Mouse (Mus musculus): ENCODE data around the gene Gm2035. TPM values are rescaled to one million over a fixed set of nuclear protein-coding genes. Genes with fewer than 3 reads are reported as not detected.
"Not testable (repeated sequence)": the region's sequence is repeated elsewhere in the genome, so short reads cannot be mapped to it uniquely, and the experiment has no call there.

Gene Gm2035
- polyA plus RNA-seq (2011; ENCODE audit: insufficient read length, low read depth, missing spikeins): not detected in 2 replicates

- H3K27ac ChIP-seq (ENCODE audit: insufficient read depth, low read length); H3K4me1 ChIP-seq (ENCODE audit: control insufficient read depth, insufficient read depth, low read length); H3K4me3 ChIP-seq (ENCODE audit: insufficient read depth, low read length): not testable (repeated sequence)
Measured at GRCm38 (mm10) chr12:87919721-87920120, at the start of gene Gm2035. Gene Gm2035 (minus strand): TSS chr12:87919857.

GRCm38 (mm10) chr12:87953780-87954179, 34.1 kb upstream of the Gm2035 start, which contains the start of gene Gm2042:
Gene Gm2042 (plus strand): TSS chr12:87954080.
- not testable (repeated sequence) for H3K4me1 ChIP-seq (ENCODE audit: control insufficient read depth, insufficient read depth, low read length); H3K27ac ChIP-seq (ENCODE audit: insufficient read depth, low read length); H3K4me3 ChIP-seq (ENCODE audit: insufficient read depth, low read length)

GRCm38 (mm10) chr12:87895070-87895469, 24.6 kb downstream of the Gm2035 start, which contains the start of gene Gm2022:
Gene Gm2022 (plus strand): TSS chr12:87895370.
- H3K4me1 ChIP-seq (ENCODE audit: control insufficient read depth, insufficient read depth, low read length); H3K27ac ChIP-seq (ENCODE audit: insufficient read depth, low read length); H3K4me3 ChIP-seq (ENCODE audit: insufficient read depth, low read length): not testable (repeated sequence)

- H3K27ac ChIP-seq (ENCODE audit: insufficient read depth, low read length); H3K4me3 ChIP-seq (ENCODE audit: insufficient read depth, low read length); H3K4me1 ChIP-seq (ENCODE audit: control insufficient read depth, insufficient read depth, low read length): not testable (repeated sequence)
Measured at GRCm38 (mm10) chr12:87873772-87874171, 45.9 kb downstream of the Gm2035 start, which contains the start of gene Gm2016. Gene Gm2016 (plus strand): TSS chr12:87874072.

Other genes with a start within 250 kb of the Gm2035 start
- gene Gm21319, start 144.1 kb downstream of the Gm2035 start, polyA plus RNA-seq (2011; ENCODE audit: insufficient read length, low read depth, missing spikeins): not detected in 2 replicates
- not detected in 2 replicates for gene Gm21936, start 124.3 kb downstream of the Gm2035 start, polyA plus RNA-seq (2011; ENCODE audit: insufficient read length, low read depth, missing spikeins)
- gene BB287469, start 103.3 kb downstream of the Gm2035 start, polyA plus RNA-seq (2011; ENCODE audit: insufficient read length, low read depth, missing spikeins): not detected in 2 replicates
- not detected in 2 replicates for gene Gm2001, start 77.5 kb downstream of the Gm2035 start, polyA plus RNA-seq (2011; ENCODE audit: insufficient read length, low read depth, missing spikeins)
- not detected in 2 replicates for gene Gm2016, start 45.8 kb downstream of the Gm2035 start, polyA plus RNA-seq (2011; ENCODE audit: insufficient read length, low read depth, missing spikeins)
- gene Gm2022, start 24.5 kb downstream of the Gm2035 start, polyA plus RNA-seq (2011; ENCODE audit: insufficient read length, low read depth, missing spikeins): not detected in 2 replicates
- gene Gm2042, start 34.2 kb upstream of the Gm2035 start, polyA plus RNA-seq (2011; ENCODE audit: insufficient read length, low read depth, missing spikeins): not detected in 2 replicates
- not detected in 2 replicates for gene Gm2075, start 92.0 kb upstream of the Gm2035 start, polyA plus RNA-seq (2011; ENCODE audit: insufficient read length, low read depth, missing spikeins)
- not detected in 2 replicates for gene Gm6803, start 98.9 kb upstream of the Gm2035 start, polyA plus RNA-seq (2011; ENCODE audit: insufficient read length, low read depth, missing spikeins)
- not detected in 2 replicates for gene Gm2056, start 107.1 kb upstream of the Gm2035 start, polyA plus RNA-seq (2011; ENCODE audit: insufficient read length, low read depth, missing spikeins)
- gene Gm16368, start 163.8 kb upstream of the Gm2035 start, polyA plus RNA-seq (2011; ENCODE audit: insufficient read length, low read depth, missing spikeins): not detected in 2 replicates